Mouse (Mus musculus) G1E (cell line): ENCODE results near the gene Zfp941. TPM values are rescaled to one million over a fixed set of nuclear protein-coding genes. Genes with fewer than 3 reads are reported as not detected.

Experiments used
- ATAC-seq: 2 replicates; pipeline ENCODE4 v1.8.0; 2016; ENCODE audit warnings: mild to moderate bottlenecking; ENCODE audit not compliant: insufficient number of reproducible peaks, poor library complexity, low FRiP score, severe bottlenecking; ENCODE audit errors: extremely low read depth
- DNase-seq: peaks from one replicate; pipeline ENCODE4 v3.0.0; 2012; ENCODE audit warnings: low spot score
- H3K27me3 ChIP-seq: 2 replicates; pipeline ENCODE4 v1.6.1; 2012; ENCODE audit warnings: mild to moderate bottlenecking, low read length, inconsistent platforms; ENCODE audit not compliant: insufficient read depth
- H3K36me3 ChIP-seq: replicated peaks from 2 replicates; pipeline ENCODE3; 2012; ENCODE audit warnings: mild to moderate bottlenecking, inconsistent platforms
- H3K4me1 ChIP-seq: 2 replicates; pipeline ENCODE4 v1.6.1; 2012; ENCODE audit warnings: low read depth, low read length, inconsistent platforms, mixed read lengths; ENCODE audit not compliant: insufficient read depth
- H3K4me3 ChIP-seq: 2 replicates; pipeline ENCODE4 v1.5.1; 2012; ENCODE audit warnings: low read depth, mild to moderate bottlenecking, inconsistent platforms, low read length, moderate library complexity, mixed read lengths
- H3K9me3 ChIP-seq: replicated peaks from 2 replicates; pipeline ENCODE4 v1.6.1; 2012; ENCODE audit warnings: inconsistent platforms
- CTCF ChIP-seq: IDR thresholded peaks from 2 replicates; pipeline ENCODE4 v1.5.1; 2012; ENCODE audit warnings: low read depth, low read length, inconsistent platforms, mixed read lengths
- GATA1 ChIP-seq: IDR thresholded peaks from 2 replicates; pipeline ENCODE4 v1.6.1; 2012; ENCODE audit warnings: borderline replicate concordance, low read length, inconsistent platforms, mixed read lengths
- GATA2 ChIP-seq: IDR thresholded peaks from 2 replicates; pipeline ENCODE4 v1.6.1; 2012; ENCODE audit warnings: low read depth, low read length, inconsistent platforms, borderline replicate concordance
- POLR2AphosphoS5 ChIP-seq: IDR thresholded peaks from 2 replicates; pipeline ENCODE4 v1.6.1; 2012; ENCODE audit warnings: low read depth, low read length, inconsistent platforms; ENCODE audit not compliant: insufficient replicate concordance
- TAL1 ChIP-seq: conservative IDR thresholded peaks from 2 replicates; pipeline ENCODE4 v1.6.1; 2012; ENCODE audit warnings: low read depth, low read length, inconsistent platforms, mixed read lengths
- polyA plus RNA-seq: library from polyadenylated mRNA; stranded (reverse); fragments of >175 nt; gene quantifications from 2 replicates; pipeline ENCODE4 v1.2.3, GENCODE M21; 2012
- total RNA-seq, 2 experiments: library from RNA; stranded (forward) in 1 of 2; stranded (reverse) in 1 of 2; fragments of 200-1000 nt in 1 of 2; fragments of >200 nt in 1 of 2; fragmentation: Nextera tagmentation in 1 of 2; gene quantifications; 2 replicates each; pipeline ENCODE4 v1.2.3; 2014 to 2017

The Zfp941 gene
- total and polyA plus RNA-seq, 3 experiments: 0.05 TPM; not detected in 2

GRCm38 (mm10) chr7:140831447-140831846, 9.5 kb upstream of the Zfp941 start:
- Histone ChIP-seq H3K4me1 (peaks cover 2% of the 10 kb centered on the region; the same call in 1 of the 2 replicates), H3K4me3 (no peak overlapping the region), H3K36me3 (no peaks in the 10 kb centered on the region), H3K27me3 (peaks cover 31% of the 10 kb centered on the region), H3K9me3 (no peaks in the 10 kb centered on the region)
- ATAC-seq: no peak
- TF ChIP-seq GATA1 (no peak), POLR2AphosphoS5 (no peak), GATA2 (no peak), CTCF (no peak), TAL1 (no peak)
- no peak for DNase-seq

DNA sequence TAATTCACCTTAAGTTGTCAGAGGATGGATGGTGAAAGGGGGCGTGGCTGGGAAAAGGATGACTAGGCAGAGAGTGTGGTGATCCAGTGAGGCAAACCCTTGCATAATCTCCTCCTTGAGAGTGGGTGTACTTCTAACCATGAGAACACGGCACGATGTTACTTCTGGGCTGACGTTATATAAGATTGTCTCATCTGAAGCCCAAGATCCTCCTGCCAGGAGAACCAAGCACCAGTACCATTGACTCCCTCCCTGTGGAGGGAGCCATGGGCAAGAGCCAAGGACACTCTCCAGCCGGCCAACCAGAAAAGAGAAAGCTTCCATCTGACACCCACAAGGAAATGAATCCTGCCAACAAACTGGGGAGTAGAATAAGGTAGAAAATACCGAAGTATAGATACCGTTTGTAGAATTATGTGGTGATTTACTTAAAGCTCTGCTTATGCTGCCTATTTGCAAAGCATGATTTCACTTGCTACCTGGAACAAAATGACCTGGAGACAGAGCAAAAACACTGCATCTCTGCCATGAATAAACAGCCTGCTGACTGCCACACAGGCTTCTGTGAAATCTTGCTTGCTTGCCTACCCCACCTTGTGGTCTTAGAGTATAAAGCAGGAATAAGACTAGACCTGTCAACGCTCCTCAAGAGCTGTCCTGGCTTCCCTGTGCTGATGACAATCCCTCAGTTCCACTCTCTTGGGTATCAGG, 6.3 kb upstream of the Zfp941 start:
- H3K4me3 ChIP-seq: no peak overlapping the region
- no peak for ATAC-seq
- no peaks in the 10 kb centered on the region for H3K9me3 ChIP-seq
- TF ChIP-seq CTCF (no peak), GATA1 (no peak), POLR2AphosphoS5 (no peak), TAL1 (no peak), GATA2 (no peak)
- DNase-seq: no peak
- H3K4me1 ChIP-seq: 0 out of 2 replicates have a peak, but pooled peaks cover 2% of the 10 kb centered on the region
- H3K36me3 ChIP-seq: no peaks in the 10 kb centered on the region
- H3K27me3 ChIP-seq: peaks cover 12% of the 10 kb centered on the region

DNA sequence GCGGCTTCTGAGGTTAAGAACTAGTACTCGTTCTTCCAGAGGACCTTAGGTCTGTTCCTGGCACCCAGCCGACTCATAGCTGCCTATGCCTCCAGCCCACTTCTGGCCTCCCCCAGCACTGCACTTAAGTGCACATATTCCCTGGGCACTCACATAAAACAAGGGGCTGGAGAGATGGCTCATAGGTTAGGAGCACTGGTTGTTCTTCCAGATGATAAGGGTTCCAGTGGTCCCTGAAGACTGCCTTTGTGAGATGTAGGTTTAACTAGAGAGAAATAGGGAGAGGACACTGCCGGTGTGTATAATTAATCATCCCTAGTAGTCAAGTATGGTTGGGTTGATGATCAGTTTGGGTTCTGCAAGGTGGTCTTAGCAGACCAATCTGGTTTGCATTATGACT, 753 bp upstream of the Zfp941 start:
- Histone ChIP-seq H3K36me3 (no peaks in the 10 kb centered on the region), H3K4me3 (no peak overlapping the region), H3K9me3 (no peaks in the 10 kb centered on the region), H3K27me3 (peaks cover 19% of the 10 kb centered on the region), H3K4me1 (no peaks in the 10 kb centered on the region)
- no peak for TF ChIP-seq GATA2
- TF ChIP-seq CTCF: no peak
- TF ChIP-seq GATA1: no peak
- TF ChIP-seq TAL1: no peak
- TF ChIP-seq POLR2AphosphoS5: no peak
- no peak for DNase-seq
- ATAC-seq: no peak

GRCm38 (mm10) chr7:140821305-140821652, 699 bp downstream of the Zfp941 start:
- Histone ChIP-seq H3K36me3 (no peaks in the 10 kb centered on the region), H3K4me1 (no peaks in the 10 kb centered on the region), H3K9me3 (no peaks in the 10 kb centered on the region), H3K27me3 (peaks cover 14% of the 10 kb centered on the region), H3K4me3 (no peak overlapping the region)
- ATAC-seq: no peak
- no peak for TF ChIP-seq GATA1
- no peak for TF ChIP-seq TAL1
- DNase-seq: no peak

- no peak for ATAC-seq
Measured at GRCm38 (mm10) chr7:140820173-140820572, 1.8 kb downstream of the Zfp941 start.

GRCm38 (mm10) chr7:140812850-140813249, 9.1 kb downstream of the Zfp941 start:
- TF ChIP-seq GATA1 (no peak), POLR2AphosphoS5 (no peak), GATA2 (no peak), TAL1 (no peak), CTCF (no peak)
- no peak for DNase-seq
- H3K27me3 ChIP-seq: peaks cover 3% of the 10 kb centered on the region

More at GRCm38 (mm10) chr7:140820173-140820572, 1.8 kb downstream of the Zfp941 start:
- H3K4me3 ChIP-seq: no peak overlapping the region
- TF ChIP-seq POLR2AphosphoS5: no peak
- TF ChIP-seq TAL1: no peak
- TF ChIP-seq GATA1: no peak
- TF ChIP-seq GATA2: no peak
- no peak for TF ChIP-seq CTCF
- no peaks in the 10 kb centered on the region for H3K9me3 ChIP-seq
- H3K27me3 ChIP-seq: peaks cover 14% of the 10 kb centered on the region
- H3K4me1 ChIP-seq: no peaks in the 10 kb centered on the region
- no peaks in the 10 kb centered on the region for H3K36me3 ChIP-seq
- DNase-seq: no peak

GRCm38 (mm10) chr7:140811714-140812113, 10.3 kb downstream of the Zfp941 start:
- no peaks in the 10 kb centered on the region for H3K4me1 ChIP-seq
- TF ChIP-seq GATA1 (no peak), CTCF (no peak), POLR2AphosphoS5 (no peak), TAL1 (no peak), GATA2 (no peak)
- H3K36me3 ChIP-seq: no peaks in the 10 kb centered on the region
- H3K27me3 ChIP-seq: peaks cover 3% of the 10 kb centered on the region
- H3K9me3 ChIP-seq: no peaks in the 10 kb centered on the region
- no peak for ATAC-seq
- no peak overlapping the region for H3K4me3 ChIP-seq
- no peak for DNase-seq

More at GRCm38 (mm10) chr7:140812850-140813249, 9.1 kb downstream of the Zfp941 start:
- Histone ChIP-seq H3K4me3 (no peak overlapping the region), H3K36me3 (no peaks in the 10 kb centered on the region), H3K4me1 (no peaks in the 10 kb centered on the region), H3K9me3 (no peaks in the 10 kb centered on the region)
- ATAC-seq: no peak
